Mouse (Mus musculus): ENCODE results near the gene Phxr2. TPM values are rescaled to one million over a fixed set of nuclear protein-coding genes. Genes with fewer than 3 reads are reported as not detected.
A peak's percentile ranks its signal among the peaks of the same experiment; 100 is the strongest.

The Phxr2 gene
- polyA plus RNA-seq, 1 experiment from 2014 or later, result 0.18 TPM

DNA sequence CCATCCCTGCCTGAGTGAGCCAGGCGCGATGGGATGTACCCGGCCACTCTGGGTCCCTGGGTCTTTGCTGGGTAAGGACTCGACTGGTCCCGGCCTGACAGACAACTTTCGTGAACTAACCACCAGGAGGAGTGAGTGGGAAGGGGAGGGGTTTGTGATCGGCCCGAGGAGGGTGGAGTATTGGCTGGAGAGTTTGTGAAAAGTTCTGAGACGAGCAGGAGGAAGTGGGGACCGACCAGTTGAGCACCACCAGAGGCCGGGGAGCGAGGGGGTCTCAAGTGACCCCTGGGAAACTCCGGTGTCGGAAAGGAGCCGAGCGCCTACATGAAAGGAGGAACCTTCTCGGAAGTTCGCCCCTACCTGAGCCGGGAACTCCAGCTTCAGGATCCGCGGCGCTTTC, 18.2 kb downstream of the Phxr2 start, which contains the start of gene Galnt4:
Gene Galnt4 (plus strand): TSS at position 196 of the 400 bp plus-strand sequence.
- Histone ChIP-seq H3K27me3 (no peaks in the 10 kb centered on the region), H3K4me3 (peak within 1 kb of the TSS; percentile 92), H3K4me1 (peaks cover 30% of the 10 kb centered on the region), H3K9me3 (replicated peaks) (no peaks in the 10 kb centered on the region), H3K36me3 (peaks cover 24% of the 10 kb centered on the region), H3K27ac (peak within 1 kb of the TSS; percentile 88), H3K9ac (peak within 1 kb of the TSS; percentile 91), H3K4me2 (replicated peaks) (peak within 1 kb of the TSS; percentile 84)
- WGBS, result 0% methylated on average over 22 of the region's 22 CpGs
- peak; percentile 53 for ATAC-seq (ENCODE audit: low FRiP score)

DNA sequence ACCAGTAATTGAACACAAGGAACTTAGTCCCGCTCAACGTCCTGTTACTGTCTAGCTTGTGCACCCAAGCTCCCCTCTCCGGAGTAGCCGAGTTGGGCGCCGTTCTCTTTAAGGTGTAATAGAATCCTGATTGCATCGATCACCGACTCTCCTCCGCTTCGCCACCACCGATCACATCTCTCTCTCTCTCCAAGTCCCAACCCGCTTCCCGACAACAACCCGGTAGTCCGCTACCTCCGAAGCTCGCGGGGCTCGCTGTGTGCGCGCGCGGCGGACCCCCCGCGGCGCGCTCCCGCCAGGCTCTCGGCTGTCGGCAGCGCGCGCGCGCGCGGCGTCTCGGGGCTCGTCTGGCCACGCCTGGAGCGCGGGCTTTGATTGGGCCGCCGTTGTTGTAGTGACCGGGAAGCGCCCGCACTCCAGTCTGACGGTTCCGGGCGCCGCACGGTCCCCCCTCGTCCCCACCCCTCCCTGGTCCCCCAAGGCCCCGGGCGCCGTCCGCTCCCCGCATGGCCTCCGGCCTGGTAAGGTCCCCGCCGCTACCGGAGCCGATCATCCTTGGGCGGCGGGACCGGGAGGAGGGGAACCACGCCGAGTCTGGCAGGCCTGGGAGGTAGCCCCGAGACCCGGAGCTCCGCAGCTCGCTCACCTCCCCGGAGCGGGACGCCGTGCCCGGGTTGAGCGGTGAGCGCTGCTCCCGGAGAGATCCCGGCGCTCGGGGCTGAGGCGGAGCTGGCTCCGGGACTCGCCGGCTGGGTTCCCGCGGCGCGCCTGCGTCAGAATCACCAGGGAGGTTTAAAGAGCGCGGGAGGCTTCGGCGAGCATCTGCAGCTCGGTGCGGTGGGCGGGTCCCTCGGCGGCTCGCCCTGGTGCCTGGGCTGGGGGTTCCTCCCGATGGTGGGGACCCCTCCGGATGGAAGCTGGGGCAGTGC, 19.2 kb downstream of the Phxr2 start, which contains the start of gene Poc1b:
Gene Poc1b (plus strand): TSS at position 334 of the 929 bp plus-strand sequence.
- H3K27me3 ChIP-seq, result no peaks in the 10 kb centered on the region
- H3K9ac ChIP-seq, result peak within 1 kb of the TSS; percentile 91
- whole genome bisulfite sequencing, result under 1% methylated on average over 71 of the region's 106 CpGs
- peaks cover 30% of the 10 kb centered on the region for H3K4me1 ChIP-seq
- no peaks in the 10 kb centered on the region for H3K9me3 ChIP-seq (replicated peaks)
- peak; percentile 97 for ATAC-seq (ENCODE audit: low FRiP score)
- H3K27ac ChIP-seq, result peak within 1 kb of the TSS; percentile 88
- peak within 1 kb of the TSS; percentile 92 for H3K4me3 ChIP-seq
- H3K4me2 ChIP-seq (replicated peaks), result peak within 1 kb of the TSS; percentile 84
- H3K36me3 ChIP-seq, result peaks cover 24% of the 10 kb centered on the region

DNA sequence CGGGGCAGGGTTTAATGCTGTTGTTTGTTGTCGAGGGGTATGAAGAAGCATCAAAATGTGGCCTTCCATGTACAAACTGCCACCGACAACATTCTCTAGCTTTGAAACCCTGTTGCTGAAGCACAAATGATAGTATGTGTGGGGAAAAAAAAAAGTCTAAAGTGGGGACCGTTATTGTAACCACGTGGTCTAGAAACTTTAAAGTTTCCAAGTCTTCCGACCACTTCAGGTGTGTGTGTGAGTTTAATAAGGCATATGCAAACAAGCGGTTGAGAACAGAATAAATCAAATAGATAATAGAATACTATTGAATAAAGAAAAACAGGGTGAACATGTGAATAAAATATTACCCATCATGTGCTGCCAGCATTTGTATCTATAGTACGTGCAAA, 19.8 kb downstream of the Phxr2 start:
- H3K4me1 ChIP-seq, result peaks cover 28% of the 10 kb centered on the region
- WGBS, result 33% methylated on average over 8 of the region's 8 CpGs
- peak overlapping the region; percentile 84 for H3K4me2 ChIP-seq (replicated peaks)
- ATAC-seq (ENCODE audit: low FRiP score), result peak; percentile 0; the same call in 1 of the 2 replicates
- H3K36me3 ChIP-seq, result peaks cover 21% of the 10 kb centered on the region
- H3K9me3 ChIP-seq (replicated peaks), result no peaks in the 10 kb centered on the region
- H3K27ac ChIP-seq, result peak overlapping the region; percentile 88; the same call in 1 of the 2 replicates
- H3K27me3 ChIP-seq, result no peaks in the 10 kb centered on the region
- H3K4me3 ChIP-seq, result peak overlapping the region; percentile 92
- H3K9ac ChIP-seq, result peak overlapping the region; percentile 91

DNA sequence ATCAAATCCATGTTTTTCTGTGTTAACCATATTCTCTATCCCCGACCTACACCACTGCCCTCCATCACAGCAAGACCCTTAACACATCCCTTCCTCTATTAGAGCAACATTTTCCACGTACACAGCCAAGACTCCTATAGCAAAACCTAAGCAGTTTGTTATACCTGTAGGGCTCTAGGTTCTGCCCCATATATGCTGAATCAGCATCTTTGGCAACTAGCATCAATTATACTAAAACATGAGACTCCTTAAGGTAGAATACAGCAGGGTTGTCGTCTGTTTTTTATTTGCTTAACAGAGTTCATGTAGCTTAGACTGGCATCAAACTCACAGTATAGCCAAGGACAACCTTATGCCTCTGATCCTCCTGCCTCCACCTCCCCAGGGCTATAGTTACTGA, 20.6 kb downstream of the Phxr2 start:
- no peak overlapping the region for H3K27ac ChIP-seq
- H3K36me3 ChIP-seq, result peaks cover 15% of the 10 kb centered on the region
- ATAC-seq (ENCODE audit: low FRiP score), result no peak
- no peak overlapping the region for H3K4me2 ChIP-seq (replicated peaks)
- WGBS, result 84% methylated on average over 3 of the region's 3 CpGs
- peaks cover 23% of the 10 kb centered on the region for H3K4me1 ChIP-seq
- H3K27me3 ChIP-seq, result no peaks in the 10 kb centered on the region
- H3K9ac ChIP-seq, result no peak overlapping the region
- H3K9me3 ChIP-seq (replicated peaks), result no peaks in the 10 kb centered on the region
- no peak overlapping the region for H3K4me3 ChIP-seq

DNA sequence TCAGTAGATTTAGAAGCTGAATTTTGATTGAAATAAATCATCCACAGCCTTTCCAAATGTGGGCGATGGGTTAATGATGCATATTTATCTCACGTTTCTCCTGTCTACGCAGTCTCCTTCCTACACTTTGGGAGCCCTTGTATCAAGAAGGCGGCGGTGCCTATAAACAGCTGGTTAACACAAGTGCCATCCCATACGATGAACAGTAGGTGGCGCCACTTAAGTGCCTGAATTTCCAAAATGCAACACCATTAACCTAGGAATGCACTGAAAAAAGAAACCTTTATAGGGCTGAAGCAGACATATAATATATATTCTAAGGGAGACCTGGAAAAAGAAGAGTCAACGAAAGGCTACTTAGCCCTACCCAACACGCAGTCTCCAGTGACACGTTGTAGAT, 28.8 kb downstream of the Phxr2 start:
- Histone ChIP-seq H3K4me1 (no peaks in the 10 kb centered on the region), H3K27ac (no peak overlapping the region), H3K4me3 (no peak overlapping the region), H3K4me2 (replicated peaks) (no peak overlapping the region), H3K27me3 (no peaks in the 10 kb centered on the region), H3K9me3 (replicated peaks) (no peaks in the 10 kb centered on the region), H3K36me3 (no peaks in the 10 kb centered on the region), H3K9ac (no peak overlapping the region)
- 76% methylated on average over 10 of the region's 10 CpGs for WGBS
- ATAC-seq (ENCODE audit: low FRiP score), result no peak

DNA sequence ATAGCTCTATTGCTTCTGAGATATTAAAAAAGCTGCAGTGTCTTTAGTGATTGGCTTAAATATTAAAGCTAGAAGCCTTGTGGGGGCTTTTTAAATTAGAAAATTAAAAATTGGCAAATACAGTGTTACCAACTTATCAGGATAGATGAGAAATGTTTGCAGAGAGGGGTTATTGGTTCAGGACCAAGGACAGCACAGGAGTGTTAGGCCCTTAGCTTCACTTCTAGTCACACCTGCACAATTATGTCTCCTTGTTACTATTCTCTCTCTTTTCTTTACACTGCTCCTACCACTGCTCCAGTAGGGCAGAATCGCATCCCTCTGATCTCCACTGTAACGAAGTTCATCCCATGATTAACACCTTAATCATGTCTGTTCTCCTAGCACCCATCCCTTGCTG, 31.0 kb downstream of the Phxr2 start:
- H3K9me3 ChIP-seq (replicated peaks), result no peaks in the 10 kb centered on the region
- H3K4me3 ChIP-seq, result no peak overlapping the region
- no peak overlapping the region for H3K9ac ChIP-seq
- WGBS, result 77% methylated on average over 2 of the region's 2 CpGs
- H3K27me3 ChIP-seq, result no peaks in the 10 kb centered on the region
- ATAC-seq (ENCODE audit: low FRiP score), result no peak
- no peak overlapping the region for H3K27ac ChIP-seq
- H3K4me1 ChIP-seq, result no peaks in the 10 kb centered on the region
- no peaks in the 10 kb centered on the region for H3K36me3 ChIP-seq
- no peak overlapping the region for H3K4me2 ChIP-seq (replicated peaks)

DNA sequence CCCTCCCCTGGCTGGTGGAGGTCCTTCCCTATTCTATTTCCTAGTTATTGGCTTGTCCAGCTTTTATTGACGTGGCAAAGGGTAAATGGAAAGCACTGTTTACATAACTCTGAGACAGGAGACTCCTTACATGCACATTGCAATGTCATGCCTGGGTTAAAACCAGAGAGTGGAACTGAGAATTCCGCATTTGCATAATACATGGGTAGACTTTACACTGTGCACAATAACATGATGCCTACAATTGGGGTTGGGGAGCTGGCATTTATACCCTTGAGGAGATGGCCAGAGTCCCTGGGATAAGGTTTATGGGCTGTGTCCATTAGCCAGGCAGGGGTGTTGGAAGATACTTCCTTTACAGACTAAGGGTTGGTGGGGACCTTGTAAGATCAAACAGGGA, 32.8 kb downstream of the Phxr2 start:
- ATAC-seq (ENCODE audit: low FRiP score), result no peak
- no peaks in the 10 kb centered on the region for H3K4me1 ChIP-seq
- H3K27me3 ChIP-seq, result no peaks in the 10 kb centered on the region
- no peaks in the 10 kb centered on the region for H3K9me3 ChIP-seq (replicated peaks)
- H3K4me3 ChIP-seq, result no peak overlapping the region
- 78% methylated on average over 2 of the region's 2 CpGs for WGBS
- H3K4me2 ChIP-seq (replicated peaks), result no peak overlapping the region
- H3K9ac ChIP-seq, result no peak overlapping the region
- H3K36me3 ChIP-seq, result no peaks in the 10 kb centered on the region
- H3K27ac ChIP-seq, result no peak overlapping the region

DNA sequence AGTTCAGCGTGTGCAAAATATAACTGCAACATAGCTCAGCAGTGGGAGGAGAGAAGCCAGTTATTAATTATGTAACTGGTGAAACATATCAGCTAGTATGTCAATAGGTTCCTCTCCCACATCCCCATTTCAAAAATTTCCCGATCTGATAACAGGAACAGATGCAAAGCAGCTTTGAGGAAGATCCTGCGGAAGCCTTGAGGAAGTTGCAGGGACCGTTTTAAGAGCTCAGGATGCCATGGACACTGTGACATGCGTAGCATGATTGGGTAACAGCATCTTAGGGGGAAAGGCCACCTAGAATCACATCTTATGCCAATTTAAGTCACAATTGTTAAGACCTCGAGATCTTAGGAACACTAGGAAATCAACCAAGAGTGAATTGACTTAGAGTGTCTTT, 36.2 kb downstream of the Phxr2 start:
- 77% methylated on average over 6 of the region's 6 CpGs for WGBS
- no peak overlapping the region for H3K9ac ChIP-seq
- no peak overlapping the region for H3K4me2 ChIP-seq (replicated peaks)
- no peaks in the 10 kb centered on the region for H3K4me1 ChIP-seq
- no peaks in the 10 kb centered on the region for H3K36me3 ChIP-seq
- ATAC-seq (ENCODE audit: low FRiP score), result no peak
- no peak overlapping the region for H3K4me3 ChIP-seq
- no peaks in the 10 kb centered on the region for H3K27me3 ChIP-seq
- no peaks in the 10 kb centered on the region for H3K9me3 ChIP-seq (replicated peaks)
- no peak overlapping the region for H3K27ac ChIP-seq

DNA sequence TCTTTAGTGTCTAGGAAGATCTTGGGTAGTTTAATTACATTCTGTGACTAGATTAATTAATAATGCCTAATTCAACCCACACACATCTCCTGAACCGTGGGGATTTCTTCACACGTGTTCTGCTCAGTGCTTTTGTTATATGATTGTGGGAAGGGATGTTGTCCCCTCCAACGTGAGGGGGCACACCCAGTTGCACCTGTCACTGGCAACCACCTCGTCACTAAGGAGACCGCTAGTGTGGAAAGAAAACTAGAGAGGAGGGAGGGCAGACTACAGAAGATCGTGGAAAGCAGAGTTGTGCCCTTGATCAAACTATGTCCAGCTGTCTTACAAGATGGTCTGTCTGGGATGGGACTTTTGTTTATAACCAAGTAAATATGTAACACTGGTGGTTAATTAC, 40.1 kb downstream of the Phxr2 start:
- Histone ChIP-seq H3K27ac (no peak overlapping the region), H3K4me3 (no peak overlapping the region), H3K27me3 (no peaks in the 10 kb centered on the region), H3K4me2 (replicated peaks) (no peak overlapping the region), H3K9ac (no peak overlapping the region), H3K9me3 (replicated peaks) (no peaks in the 10 kb centered on the region), H3K36me3 (no peaks in the 10 kb centered on the region), H3K4me1 (no peaks in the 10 kb centered on the region)
- 77% methylated on average over 6 of the region's 6 CpGs for WGBS
- ATAC-seq (ENCODE audit: low FRiP score), result no peak

DNA sequence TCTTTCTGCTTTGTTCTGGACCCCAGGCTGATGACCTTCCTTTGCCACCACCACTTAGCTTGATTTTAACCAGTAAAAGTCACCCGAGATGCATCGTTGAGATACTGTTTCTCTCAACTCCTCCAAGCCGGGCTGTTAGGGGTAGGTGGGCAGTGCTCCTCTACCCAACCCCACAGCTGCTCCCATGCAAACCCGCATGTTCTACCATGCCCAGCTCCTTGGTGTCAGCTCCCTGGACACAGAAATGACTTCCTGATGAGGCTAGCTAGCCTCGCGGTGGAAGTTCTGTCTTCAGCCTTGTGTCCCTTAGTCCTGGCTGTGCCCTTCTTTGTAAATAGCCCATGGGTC, 40.9 kb downstream of the Phxr2 start:
- no peaks in the 10 kb centered on the region for H3K4me1 ChIP-seq
- H3K27ac ChIP-seq, result no peak overlapping the region
- ATAC-seq (ENCODE audit: low FRiP score), result peak; percentile 58
- H3K36me3 ChIP-seq, result no peaks in the 10 kb centered on the region
- H3K9me3 ChIP-seq (replicated peaks), result no peaks in the 10 kb centered on the region
- no peak overlapping the region; the same call in 1 of the 2 replicates for H3K4me2 ChIP-seq (replicated peaks)
- WGBS, result 66% methylated on average over 6 of the region's 6 CpGs
- H3K9ac ChIP-seq, result no peak overlapping the region
- no peak overlapping the region for H3K4me3 ChIP-seq
- H3K27me3 ChIP-seq, result no peaks in the 10 kb centered on the region

DNA sequence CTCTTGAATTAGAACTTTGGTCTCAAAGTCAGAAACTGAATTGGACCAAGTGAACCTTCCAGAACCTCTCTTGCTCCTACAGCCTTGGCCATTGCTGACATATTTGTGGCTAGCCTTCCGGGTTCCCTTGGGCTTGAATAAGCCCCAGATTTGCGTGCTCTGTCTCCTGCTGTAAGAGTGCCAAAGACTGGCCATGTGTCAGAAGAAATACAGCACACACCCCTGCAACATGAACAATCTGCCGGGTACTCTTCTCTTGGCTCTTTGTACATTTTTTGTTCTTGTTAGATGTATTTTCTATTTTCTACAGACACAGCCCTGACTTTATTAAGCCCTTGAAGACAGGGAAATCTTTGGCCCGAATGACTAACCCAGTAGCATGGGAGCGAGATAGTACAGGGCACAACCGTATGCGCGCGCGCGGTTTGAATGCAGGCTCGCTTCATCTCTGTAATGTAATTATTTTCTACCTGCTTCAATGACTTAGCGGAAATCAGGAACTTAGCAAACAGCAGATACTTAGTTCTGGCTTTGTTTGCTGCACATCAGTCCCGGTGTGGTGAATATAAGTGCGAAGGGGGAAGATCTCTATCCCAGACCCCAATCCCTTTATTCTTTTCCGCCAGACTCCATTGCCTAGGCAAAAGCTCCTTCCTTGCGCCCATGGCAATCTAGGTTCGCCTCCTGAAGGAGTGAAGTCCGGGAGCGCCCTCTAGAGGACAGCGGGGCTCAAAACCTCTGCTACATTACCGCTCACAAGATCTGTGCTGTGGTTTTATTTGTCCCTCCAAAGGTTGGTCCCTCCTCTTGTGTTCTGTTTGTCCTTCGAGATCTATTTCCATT, 41.5 kb downstream of the Phxr2 start:
- H3K27ac ChIP-seq, result no peak overlapping the region
- no peak overlapping the region for H3K9ac ChIP-seq
- no peaks in the 10 kb centered on the region for H3K4me1 ChIP-seq
- no peaks in the 10 kb centered on the region for H3K9me3 ChIP-seq (replicated peaks)
- H3K4me3 ChIP-seq, result no peak overlapping the region
- WGBS, result 51% methylated on average over 23 of the region's 23 CpGs
- H3K36me3 ChIP-seq, result no peaks in the 10 kb centered on the region
- no peaks in the 10 kb centered on the region for H3K27me3 ChIP-seq
- peak; percentile 90 for ATAC-seq (ENCODE audit: low FRiP score)
- H3K4me2 ChIP-seq (replicated peaks), result no peak overlapping the region; the same call in 1 of the 2 replicates

DNA sequence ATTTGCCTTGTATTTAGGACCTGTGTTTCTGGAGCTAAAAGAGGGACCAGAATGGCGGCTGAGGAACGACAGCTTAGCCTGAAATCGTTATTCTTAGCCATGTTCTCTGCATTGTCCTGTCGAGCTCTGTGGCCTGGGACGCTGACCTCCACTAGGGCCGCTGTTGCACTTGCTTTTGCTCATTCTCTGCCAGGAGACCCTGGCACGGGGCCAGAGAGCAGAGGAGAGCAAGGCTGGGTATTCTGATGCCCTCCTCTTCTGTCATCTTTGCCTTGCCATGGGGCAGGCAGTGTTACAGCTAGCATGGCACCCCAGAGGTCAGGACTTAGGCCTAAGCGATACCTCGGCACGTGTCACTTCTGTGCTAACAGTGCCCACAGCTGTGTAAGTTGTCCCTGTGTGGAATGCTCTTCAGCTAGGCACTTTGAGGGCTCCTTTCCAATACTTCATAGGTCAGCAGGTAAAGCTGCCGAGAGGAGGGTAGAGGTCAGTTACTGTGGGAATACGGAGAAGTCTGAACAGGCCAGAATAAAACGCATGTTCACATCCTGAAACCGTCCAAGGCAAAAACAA, 42.6 kb downstream of the Phxr2 start:
- 87% methylated on average over 14 of the region's 14 CpGs for WGBS
- Histone ChIP-seq H3K27me3 (no peaks in the 10 kb centered on the region), H3K4me3 (no peak overlapping the region), H3K27ac (no peak overlapping the region), H3K36me3 (no peaks in the 10 kb centered on the region), H3K9ac (no peak overlapping the region), H3K4me2 (replicated peaks) (no peak overlapping the region), H3K4me1 (no peaks in the 10 kb centered on the region), H3K9me3 (replicated peaks) (no peaks in the 10 kb centered on the region)
- ATAC-seq (ENCODE audit: low FRiP score), result no peak
